Mouse (Mus musculus): ENCODE results near the gene Chst11. TPM values are rescaled to one million over a fixed set of nuclear protein-coding genes. Genes with fewer than 3 reads are reported as not detected.
"Not testable (repeated sequence)": the region's sequence is repeated elsewhere in the genome, so short reads cannot be mapped to it uniquely, and the experiment has no call there.

The Chst11 gene
- total RNA-seq, 2 experiments from 2014 or later, result 29.9 to 33.3 TPM

DNA sequence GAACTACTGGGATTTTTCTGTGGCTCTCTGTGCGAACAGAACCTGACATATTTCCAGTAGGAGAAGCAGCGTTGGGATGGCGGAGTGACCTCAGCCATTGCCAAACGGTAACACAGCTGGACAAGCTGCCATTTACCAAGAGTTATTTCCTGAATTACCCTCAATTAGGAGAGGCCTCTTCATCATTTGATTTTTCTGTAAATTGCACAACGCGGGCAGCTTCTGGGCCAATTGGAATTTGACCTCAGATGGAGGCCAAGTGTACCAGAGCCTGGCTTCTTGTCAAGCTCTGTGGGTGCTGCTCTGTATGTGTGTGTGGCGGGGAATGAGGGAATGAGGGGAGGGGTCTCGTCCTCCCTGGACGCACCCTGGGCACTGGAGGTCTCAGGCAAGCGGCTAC is 113.6 kb downstream of the Chst11 start:
- DNase-seq (ENCODE audit: low spot score in 2 of 2), result no peak
- intact Hi-C loops (cut with DNase I), result loop anchor here (10.0 kb wide), 1 partner anchor 54 kb away; no protein-coding TSS in a partner anchor

DNA sequence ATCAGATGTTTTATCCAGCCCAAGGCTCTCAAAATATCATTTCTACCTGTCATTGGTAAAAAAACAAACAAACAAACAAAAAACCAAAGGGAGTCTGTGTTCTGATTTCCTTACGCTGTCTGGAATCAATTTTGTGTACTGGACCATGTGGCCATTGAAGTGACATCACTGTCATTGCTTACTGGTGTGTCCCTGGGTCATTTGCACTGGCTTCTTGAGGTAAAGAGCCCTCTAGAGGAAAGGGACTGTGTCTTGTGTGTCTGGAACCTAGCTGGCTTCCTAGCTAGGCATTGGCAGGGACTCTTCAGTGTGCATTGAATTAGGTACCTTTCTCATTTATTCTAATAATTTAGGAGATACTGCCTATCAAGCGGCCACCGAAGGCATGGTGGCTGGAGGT is 114.4 kb downstream of the Chst11 start:
- intact Hi-C loops (cut with DNase I), result loop anchor here (5.0 to 10.0 kb wide), 2 partner anchors 55 to 112 kb away; partner anchors contain the start of gene Chst11
- no peak for DNase-seq (ENCODE audit: low spot score in 2 of 2)

DNA sequence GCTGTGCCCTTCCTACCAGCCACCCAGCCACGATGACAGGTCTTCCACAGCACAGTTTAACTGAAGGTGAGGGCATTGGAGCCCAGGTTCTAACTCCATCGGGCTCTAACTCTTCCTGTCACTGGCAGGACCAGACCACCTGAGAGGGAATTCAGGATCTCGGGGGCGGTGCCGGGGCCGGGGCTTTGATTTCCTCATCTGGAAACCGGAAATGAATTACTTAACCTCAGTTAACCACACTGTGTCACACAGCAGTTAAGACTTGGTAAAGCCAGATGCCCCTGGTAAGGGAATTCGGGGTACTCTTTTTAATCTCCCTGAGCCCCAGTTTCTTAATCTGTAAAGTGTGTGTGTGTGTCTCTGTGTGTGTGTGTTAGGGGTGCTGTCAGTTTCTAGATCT is 115.6 kb downstream of the Chst11 start:
- intact Hi-C loops (cut with DNase I), result loop anchor here (5.0 kb wide), 1 partner anchor 114 kb away; the partner anchor contains the start of gene Chst11
- no peak for DNase-seq (ENCODE audit: low spot score in 2 of 2)

DNA sequence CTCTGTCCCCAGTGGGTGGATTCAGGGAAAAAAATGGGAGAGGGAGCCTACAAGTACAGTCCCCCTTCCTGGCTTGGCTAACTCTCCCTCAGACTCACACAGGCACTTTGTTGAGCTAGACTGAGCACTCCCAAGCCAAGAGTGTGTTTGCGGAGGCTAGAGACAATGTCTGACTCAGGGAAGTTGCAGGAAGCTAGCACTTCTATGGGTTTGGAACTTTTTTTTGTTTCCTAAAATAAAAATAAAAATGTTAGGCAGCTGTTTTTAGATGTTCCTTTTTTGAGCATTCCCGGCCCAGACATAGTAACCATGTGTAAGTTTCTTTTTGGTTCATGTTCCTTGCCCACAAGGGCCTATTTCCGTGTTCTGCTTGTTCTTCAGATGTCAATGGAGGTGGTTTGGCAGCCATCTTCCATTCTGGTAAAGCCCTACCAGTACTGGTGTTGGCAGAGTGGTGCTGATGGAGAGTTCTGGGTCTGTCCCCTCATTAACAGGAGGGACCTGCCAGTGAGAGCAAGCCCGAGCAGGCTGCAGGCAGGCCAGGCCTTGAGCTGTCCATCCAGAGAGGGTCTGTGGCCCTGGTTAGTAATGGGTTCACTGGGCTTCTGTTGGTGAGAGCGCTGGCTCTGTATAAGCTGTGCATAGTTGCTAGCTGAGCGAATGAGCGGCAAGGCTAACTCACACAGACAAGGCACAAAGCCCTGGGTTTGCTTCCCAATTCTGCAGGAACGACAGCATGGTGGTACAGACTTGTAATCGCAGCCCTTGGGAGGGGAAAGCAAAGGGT is 116.3 kb downstream of the Chst11 start:
- peak; percentile 38 to 46 for DNase-seq (ENCODE audit: low spot score in 2 of 2)
- intact Hi-C loops (cut with DNase I), result loop anchor here (5.0 kb wide), 1 partner anchor 114 kb away; the partner anchor contains the start of gene Chst11

DNA sequence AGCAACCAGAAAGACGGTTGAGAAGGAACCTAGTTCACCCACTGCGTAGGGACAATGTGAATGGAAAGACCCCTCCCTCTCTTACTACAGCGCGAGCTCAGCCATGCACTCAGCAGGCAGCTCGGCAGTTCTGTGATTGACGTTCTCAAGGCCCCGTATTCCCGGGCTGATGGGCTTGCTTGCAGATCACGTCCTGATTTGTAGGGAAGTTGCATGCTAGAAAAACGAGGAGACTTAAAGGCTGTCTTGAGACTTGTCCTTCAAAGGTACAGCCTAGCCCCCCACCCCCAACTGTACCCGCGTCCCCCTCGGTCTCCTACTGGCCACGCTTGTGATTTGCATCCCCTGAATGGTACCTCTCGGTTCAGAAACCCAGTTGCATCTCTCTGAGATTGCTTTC is 117.4 kb downstream of the Chst11 start:
- intact Hi-C loops (cut with DNase I), result loop anchor here (5.0 kb wide), 1 partner anchor 115 kb away; the partner anchor contains the start of gene Chst11

DNA sequence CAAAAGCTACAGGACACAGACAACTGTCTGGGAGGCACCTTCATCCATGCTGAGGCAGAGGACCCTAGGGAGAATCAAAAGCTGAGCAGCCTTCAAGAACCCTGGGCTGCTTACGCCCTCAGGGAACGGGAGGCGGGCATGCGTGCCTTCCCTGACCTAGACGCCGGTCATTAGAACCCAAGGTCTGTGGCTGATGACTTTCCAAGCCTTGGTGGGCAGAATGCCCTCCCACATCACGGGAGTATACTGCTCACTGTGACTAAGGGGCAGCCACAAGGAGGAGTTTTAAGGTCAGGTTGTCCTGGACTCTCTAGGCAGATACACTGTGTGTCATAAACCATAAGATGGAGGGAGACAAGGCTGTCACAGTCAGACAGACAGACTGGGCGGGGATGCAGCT is 118.9 kb downstream of the Chst11 start:
- intact Hi-C loops (cut with DNase I), result loop anchor here (5.0 kb wide), 1 partner anchor 117 kb away; the partner anchor contains the start of gene Chst11
- no peak for DNase-seq (ENCODE audit: low spot score in 2 of 2)

More for the DNA sequence above, 117.4 kb downstream of the Chst11 start:
- DNase-seq (ENCODE audit: low spot score in 2 of 2), result no peak

DNA sequence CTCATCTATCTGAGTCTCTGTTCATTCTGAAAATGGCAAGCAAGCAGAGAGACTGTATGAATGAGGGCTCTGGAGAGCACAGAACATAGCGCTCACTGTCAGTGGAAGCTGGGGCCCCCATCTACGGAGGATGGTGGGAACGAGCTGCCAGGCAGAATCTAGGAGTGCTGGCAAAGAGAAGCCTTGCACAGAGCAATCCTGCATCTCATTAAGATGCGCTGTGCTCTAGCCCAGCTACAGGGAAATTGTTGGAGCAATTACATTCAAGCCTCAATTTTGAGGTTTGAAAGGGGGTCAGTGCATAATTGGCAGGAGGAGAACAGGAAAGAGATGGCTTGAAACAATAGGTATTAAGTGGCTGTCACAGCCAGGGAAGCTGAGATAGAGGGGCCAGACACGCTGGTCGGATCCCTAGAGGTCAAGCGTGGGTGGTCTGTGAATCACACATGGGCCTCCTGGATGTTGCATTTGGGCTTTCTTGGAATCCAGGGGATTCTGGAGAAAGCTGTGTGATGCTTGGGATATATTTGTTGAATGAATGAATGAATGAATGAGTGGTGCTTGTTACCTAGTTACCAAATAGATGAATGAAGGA is 121.0 kb downstream of the Chst11 start:
- DNase-seq (ENCODE audit: low spot score in 2 of 2), result peak; percentile 64 to 65
- intact Hi-C loops (cut with DNase I), result loop anchor here (5.0 kb wide), 1 partner anchor 76 kb away; no protein-coding TSS in a partner anchor

DNA sequence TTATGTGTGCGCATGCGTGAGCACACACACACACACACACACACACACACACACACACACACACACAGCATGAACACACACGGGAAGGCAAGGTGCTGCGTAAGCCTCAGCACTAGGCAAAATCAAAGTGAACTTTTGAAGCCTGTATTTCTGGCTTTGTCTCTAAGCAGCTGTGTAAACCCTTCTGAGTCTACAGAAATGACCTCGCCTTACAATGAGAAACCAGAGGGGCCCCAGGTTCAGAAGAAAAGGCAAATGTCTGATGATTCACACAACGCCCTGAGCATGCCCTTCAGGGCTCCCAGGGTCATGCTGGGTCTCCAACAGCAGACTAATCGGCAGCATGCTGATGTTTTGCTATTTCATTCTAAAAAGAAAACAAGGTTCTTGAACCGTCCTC is 122.1 kb downstream of the Chst11 start:
- intact Hi-C loops (cut with DNase I), result loop anchor here (5.0 kb wide), 1 partner anchor 75 kb away; no protein-coding TSS in a partner anchor
- no peak for DNase-seq (ENCODE audit: low spot score in 2 of 2)

DNA sequence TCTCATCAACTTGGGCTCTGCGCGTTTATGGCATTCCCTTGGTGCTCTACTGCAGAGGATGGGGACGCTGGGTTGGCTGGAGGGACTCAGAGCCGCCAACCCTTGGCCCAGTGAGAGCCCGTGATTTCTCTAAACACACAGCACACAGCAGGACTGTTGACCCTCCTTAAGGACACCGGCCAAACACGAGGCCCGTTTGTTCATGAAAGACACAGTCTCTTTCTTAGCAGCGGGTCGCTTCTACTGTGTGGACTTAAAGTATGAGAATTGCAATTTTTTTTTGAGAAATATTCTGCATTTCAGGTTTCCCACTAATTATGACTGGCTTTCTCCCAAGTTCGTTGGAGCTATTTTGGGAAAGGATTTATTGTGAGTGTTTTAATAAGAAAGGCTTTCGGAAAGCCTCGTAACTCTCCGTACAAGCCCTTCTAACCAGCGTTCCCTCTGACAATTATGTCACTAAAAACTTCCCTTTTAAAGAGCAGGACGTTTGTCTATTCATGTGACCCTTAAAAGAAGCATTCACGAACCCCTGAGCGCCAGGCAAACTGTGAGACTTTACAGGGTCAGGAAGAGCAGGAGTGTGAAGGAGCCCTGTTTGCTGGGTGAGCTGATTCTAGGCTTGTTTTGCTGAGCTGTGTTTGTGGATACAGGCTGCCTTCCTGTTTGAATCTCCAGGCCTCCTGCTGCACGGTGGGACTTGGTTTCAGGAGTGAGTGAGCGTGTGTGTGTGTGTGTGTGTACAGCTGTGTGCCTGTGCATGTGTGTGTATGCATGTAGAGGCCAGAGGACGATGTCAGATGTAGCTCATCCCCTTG is 122.8 kb downstream of the Chst11 start:
- DNase-seq (ENCODE audit: low spot score in 2 of 2), result no peak
- intact Hi-C loops (cut with DNase I), result loop anchor here (5.0 kb wide), 1 partner anchor 74 kb away; no protein-coding TSS in a partner anchor

DNA sequence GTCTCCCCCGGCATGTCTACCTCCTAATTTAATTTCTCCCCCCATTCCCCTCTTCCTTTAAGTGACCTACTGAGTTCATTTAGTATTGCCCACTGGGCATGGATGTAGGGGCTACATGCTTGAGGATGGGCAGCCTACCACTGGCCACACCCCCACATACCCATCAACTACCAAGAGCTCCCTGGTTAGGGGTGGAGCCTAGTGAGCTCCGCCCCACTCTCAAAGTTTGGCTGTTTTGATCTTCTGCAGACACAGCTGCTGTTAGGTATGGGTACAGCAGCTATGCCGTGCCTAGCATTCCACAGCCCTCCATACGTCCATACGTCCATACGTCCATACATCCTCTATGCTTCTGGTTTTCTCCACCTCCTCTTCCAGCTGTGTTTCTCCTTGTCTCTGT is 123.6 kb downstream of the Chst11 start:
- intact Hi-C loops (cut with DNase I), result loop anchor here (5.0 kb wide), 1 partner anchor 73 kb away; no protein-coding TSS in a partner anchor
- DNase-seq (ENCODE audit: low spot score in 2 of 2), result no peak

DNA sequence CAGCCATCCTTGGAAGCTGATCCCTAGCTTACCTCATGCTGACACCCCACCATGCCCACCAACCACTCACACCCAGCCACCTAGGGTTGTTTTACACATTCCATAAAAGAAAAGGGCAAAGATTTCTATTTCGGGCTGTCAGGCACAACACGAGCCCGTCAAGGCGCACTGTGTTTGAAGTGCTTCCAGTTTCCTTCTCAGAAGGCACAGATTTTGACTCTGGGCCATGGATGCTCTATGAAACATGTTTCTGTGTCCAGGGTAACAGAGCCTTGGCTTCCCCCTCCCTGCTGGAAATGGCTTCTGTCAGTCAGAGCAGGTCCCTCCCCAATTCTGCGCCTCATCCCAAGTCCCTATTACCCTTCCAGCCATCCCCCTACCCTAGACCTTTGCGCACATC is 125.7 kb downstream of the Chst11 start:
- intact Hi-C loops (cut with DNase I), result no loop called here
- peak; percentile 31 to 44 for DNase-seq (ENCODE audit: low spot score in 2 of 2)

DNA sequence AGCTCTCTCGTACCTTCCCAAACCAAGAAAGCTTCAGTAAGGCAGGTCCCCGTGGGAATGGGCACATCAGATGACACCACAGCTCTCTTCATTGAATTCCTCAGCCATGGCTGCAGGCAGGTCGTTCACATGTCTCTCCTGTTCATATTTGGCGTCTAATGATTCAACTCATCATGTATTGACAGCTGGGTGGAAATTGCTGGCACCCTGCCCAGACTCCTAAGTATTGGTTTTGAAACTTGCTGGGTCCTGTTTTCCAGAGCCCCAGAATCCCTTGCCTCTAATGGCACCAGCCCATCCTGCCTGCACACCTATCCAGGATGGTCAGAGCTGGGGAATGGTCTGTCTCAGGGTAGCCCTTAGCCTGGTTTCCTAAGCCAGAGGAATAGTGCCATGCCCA is 127.0 kb downstream of the Chst11 start:
- no peak for DNase-seq (ENCODE audit: low spot score in 2 of 2)
- intact Hi-C loops (cut with DNase I), result no loop called here

DNA sequence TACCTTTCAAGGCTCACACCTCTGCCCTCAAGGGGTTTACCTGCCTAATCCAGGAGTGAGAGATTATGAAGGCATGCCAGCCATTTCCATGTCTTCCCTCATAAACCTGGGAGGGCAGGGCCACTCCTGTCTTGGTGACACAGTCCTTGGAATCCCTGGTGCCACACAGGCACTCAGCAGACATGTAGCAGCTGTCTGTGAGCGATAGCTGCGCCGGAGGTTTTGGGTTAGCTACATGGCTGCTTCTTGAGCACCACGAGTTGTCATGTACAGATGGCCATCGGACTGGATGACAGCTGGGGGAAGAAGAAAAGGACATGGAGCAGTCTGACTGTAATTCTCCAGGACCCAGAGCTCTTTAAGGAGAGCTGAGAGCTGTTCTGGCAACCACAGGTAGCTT is 129.3 kb downstream of the Chst11 start:
- intact Hi-C loops (cut with DNase I), result no loop called here
- DNase-seq (ENCODE audit: low spot score in 2 of 2), result no peak

DNA sequence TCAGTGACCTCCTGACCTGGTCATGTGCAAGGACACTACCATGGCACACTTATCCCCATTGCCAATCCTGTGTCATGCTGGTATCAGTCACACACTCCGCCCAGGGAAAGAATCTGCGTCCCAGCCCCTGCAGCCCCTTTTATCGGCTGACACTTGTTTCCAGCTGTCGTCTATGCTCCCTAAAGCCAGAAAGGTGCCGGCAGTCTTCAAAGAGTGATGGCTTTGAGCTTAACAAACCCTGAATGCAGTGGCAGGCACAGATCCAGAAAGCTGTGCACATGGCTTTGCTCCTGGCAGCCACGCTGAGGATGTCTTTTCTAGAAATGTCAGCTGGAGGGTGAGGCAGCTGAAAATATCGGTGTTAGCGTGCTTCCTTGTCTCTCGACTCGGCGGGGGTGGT is 131.6 kb downstream of the Chst11 start:
- DNase-seq (ENCODE audit: low spot score in 2 of 2), result no peak
- intact Hi-C loops (cut with DNase I), result no loop called here

DNA sequence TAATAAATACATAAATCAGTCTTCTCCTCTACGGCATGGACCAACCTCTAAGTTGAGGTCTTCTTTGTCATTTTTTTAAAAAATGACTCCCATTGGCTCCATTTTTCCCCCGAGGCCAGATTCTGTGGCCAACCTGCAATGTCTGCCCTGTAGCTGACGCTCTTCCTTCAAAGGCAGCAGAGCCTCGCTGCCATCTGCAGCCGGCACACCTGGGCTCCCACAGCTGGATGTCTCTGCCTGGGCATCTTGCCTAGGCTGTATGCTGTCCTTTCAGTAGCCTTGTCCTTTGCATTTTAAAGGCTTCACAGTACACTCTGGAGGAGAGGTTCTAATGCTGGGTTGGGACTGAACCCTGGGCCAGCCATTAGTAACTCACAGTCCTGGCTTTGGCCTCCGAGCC is 132.6 kb downstream of the Chst11 start:
- intact Hi-C loops (cut with DNase I), result no loop called here
- no peak for DNase-seq (ENCODE audit: low spot score in 2 of 2)

DNA sequence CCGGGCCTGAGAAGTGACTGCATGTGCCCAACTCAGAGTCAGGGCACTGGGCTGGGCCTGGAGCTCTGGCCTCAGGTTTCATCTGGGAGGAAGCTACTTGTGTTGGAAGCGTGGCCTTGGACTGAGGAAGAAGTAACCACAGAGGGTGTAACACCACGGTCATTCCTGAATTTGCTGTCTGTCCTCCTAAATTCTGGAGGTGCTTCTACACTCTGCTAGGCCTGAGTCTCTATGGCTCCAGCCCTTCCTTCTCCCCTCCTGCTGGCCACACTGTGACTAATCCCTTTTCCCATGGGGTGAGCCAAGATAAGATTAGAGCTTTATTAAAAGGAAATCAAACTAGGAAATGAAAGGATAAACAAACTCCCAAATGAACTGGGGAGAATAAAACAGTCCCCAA is 133.3 kb downstream of the Chst11 start:
- intact Hi-C loops (cut with DNase I), result no loop called here
- no peak for DNase-seq (ENCODE audit: low spot score in 2 of 2)

DNA sequence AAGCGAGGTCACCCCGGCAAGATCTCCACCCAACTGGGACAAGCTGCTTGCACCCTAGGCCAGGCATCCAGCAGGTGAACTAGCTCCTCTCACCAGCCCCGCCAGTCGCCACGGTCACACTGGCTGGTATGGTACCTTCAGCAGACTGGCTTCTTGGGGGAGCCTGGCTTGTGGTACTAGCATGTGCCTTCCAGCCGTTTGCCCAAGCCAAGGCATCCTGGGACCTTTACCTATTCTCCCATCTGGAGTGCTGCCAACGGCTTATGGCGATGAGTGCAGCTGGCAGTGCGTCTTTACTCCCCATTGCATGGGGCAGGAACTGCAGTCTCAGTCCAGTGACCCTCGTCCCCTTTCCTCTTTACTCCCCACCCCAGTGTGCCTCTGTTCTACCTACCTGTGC is 133.7 kb downstream of the Chst11 start:
- intact Hi-C loops (cut with DNase I), result no loop called here
- DNase-seq (ENCODE audit: low spot score in 2 of 2), result no peak

DNA sequence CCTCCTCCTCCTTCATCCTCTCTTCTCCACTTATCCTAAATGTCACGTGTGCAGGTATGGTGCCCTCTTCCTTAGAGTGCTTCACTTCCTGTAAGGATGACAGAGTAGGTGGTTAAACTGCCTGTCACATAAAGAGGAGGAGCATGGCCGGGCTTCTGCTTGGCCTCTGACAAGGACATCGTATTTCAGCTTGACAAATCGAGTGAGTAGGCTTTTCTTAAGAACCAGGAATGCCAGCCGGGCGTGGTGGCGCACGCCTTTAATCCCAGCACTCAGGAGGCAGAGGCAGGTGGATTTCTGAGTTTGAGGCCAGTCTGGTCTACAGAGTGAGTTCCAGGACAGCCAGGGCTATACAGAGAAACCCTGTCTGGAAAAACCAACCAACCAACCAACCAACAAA is 134.2 kb downstream of the Chst11 start:
- intact Hi-C loops (cut with DNase I); DNase-seq (ENCODE audit: low spot score in 2 of 2): not testable (repeated sequence)

DNA sequence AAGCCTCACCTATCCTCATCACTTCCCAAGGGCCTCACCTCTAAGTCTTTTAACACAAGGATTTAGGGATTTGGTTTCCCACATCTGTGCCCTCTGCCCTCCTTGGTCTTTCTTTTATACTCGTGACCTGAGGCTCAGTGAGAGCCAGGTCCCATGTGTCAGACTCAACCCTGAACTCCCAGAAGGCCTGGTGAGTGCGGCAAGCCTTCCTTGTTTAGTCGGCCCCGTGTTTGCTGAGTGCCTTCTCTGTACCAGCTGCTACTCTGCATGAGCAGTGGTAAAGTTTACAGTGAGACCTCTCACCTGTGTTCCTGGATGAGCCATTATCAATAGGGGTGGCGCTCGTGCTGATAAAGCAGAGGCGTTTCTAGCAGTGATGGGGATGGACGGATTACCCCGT is 134.6 kb downstream of the Chst11 start:
- DNase-seq (ENCODE audit: low spot score in 2 of 2), result no peak
- intact Hi-C loops (cut with DNase I), result no loop called here

DNA sequence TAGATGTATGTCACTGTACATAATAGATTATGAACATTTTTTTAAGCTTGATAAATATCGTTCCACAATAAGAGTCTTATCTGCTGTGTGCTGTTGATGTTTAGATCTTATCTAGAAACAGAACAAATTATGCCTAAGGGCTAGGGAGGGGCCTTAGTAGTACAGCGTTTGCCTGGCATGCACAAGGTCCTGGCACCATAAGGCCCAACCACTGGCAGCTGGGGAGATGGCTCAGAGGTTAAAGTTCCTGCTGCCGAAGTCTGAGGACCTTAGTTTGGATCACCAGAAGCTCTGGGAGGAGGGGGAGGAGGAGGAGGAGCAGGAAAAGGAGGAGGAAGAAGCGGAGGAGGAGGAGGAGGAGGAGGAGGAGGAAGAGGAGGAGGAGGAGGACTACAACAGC is 135.6 kb downstream of the Chst11 start:
- intact Hi-C loops (cut with DNase I), result no loop called here
- no peak for DNase-seq (ENCODE audit: low spot score in 2 of 2)
